Mouse (Mus musculus) erythroblast, embryonic 14.5 days (primary cell): ENCODE results near the gene Slc39a10.

ENCODE experiments used
- GATA1 ChIP-seq: IDR thresholded peaks from 2 replicates; pipeline ENCODE4 v1.6.1; 2012; ENCODE audit warnings: low read length, inconsistent platforms, mixed read lengths
- TAL1 ChIP-seq: IDR thresholded peaks from 3 replicates; pipeline ENCODE4 v1.6.1; 2012; ENCODE audit warnings: low read length, inconsistent platforms, mixed read lengths

DNA sequence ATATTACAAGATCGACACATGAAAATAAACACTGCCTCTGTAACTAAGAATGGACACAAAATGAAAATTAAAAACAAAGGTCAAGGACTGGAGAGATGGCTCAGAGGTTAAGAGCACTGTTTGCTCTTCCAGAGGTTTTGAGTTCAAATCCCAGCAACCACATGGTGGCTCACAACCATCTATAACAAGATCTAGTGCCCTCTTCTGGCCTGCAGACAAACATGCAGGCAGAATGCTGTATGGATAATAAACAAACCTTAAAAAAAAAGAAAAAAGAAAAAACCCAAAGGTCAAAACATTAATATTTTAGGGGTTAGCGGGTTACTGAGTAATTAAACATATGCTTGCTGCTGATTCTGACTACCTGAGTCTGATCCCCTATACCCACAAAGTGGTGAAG is 46.6 kb upstream of the Slc39a10 start:
- TF ChIP-seq GATA1 (no peak), TAL1 (no peak)
